Mouse (Mus musculus): ENCODE measurements at regions not wholly inside any gene's neighbourhood (a gene's known extent, or its start where the extent isn't known, plus 50 kb on each side); places are given as distances from the start of the nearest gene placed in this dataset.
A peak's percentile ranks its signal among the peaks of the same experiment; 100 is the strongest.

- intact Hi-C loops (cut with DNase I), result loop anchor here (10.0 kb wide), 1 partner anchor 273 kb away; no protein-coding TSS in a partner anchor
- peak in 1 of 2 experiments; percentile 23 for DNase-seq (ENCODE audit: extremely low spot score in 1 of 2, low spot score in 2 of 2)
Measured at GRCm38 (mm10) chr6:43021967-43022366, 73.1 kb downstream of the Olfr444 start.
